Comparison of ENCODE assay signal across 10 mouse cellular contexts in the genomic region with DNA sequence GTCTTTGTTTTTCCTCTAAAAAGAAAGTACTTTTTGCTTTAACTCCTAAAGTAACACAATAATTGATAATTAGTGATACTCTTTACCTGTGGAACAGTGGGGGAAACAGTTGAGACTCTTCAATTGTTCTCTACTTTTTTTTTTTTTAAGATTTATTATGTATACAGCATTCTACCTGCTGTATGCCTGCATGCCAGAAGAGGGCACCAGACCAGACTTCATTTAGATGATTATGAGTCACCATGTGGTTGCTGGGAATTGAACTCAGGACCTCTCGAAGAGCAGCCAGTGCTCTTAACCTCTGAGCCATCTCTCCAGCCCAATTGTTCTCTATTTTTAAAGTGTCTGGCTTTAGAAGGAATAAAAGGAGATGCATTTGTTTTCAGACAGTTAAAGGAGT. TPM values are rescaled to one million over a fixed set of nuclear protein-coding genes. Genes with fewer than 3 reads are reported as not detected.
DNase-seq lines count a peak whose midpoint lies in the region; ATAC-seq and TF ChIP-seq lines count a peak whose summit lies in the region.
"Had no signal": no experiment of that assay in that cellular context is flagged by ENCODE, and none has a peak within 500 bp of the region (broad histone marks: within the 10 kb centered on the region; RNA-seq: fewer than 3 reads in every experiment).

No protein-coding gene starts in this region.

- 88% methylated on average over 1 of the region's 1 CpGs for WGBS in stomach, postnatal 0 days
- WGBS in forebrain, embryonic 10.5 days: 88% methylated on average over 1 of the region's 1 CpGs
- 95% methylated on average over 1 of the region's 1 CpGs for WGBS in hindbrain, embryonic 11.5 days

- peak; percentile 59 for TF ChIP-seq CTCF in stomach, postnatal 0 days (IDR thresholded peaks at IDR 0.05; ENCODE audit: low read depth)

- peak; percentile 38 for DNase-seq in lung, postnatal 36 days
- DNase-seq in lung, postnatal 10 days: no peak
- DNase-seq in ES-E14 (ENCODE audit: low read depth, low spot score): peak; percentile 25
- DNase-seq in stomach, postnatal 0 days (ENCODE audit: low spot score): no peak
- DNase-seq in forebrain, embryonic 10.5 days (ENCODE audit: extremely low spot score, low spot score): no peak
- DNase-seq in hindbrain, embryonic 11.5 days (ENCODE audit: low spot score): no peak

- no peak overlapping the region for H3K4me3 ChIP-seq in ES-E14 (ENCODE audit: insufficient read depth in 1 of 2, low read depth in 1 of 2, low read length in 2 of 2, poor library complexity in 1 of 2, severe bottlenecking in 1 of 2)
- no peak overlapping the region for H3K4me3 ChIP-seq in stomach, postnatal 0 days (ENCODE audit: low read depth, low read length)
- no peak overlapping the region for H3K4me3 ChIP-seq in forebrain, embryonic 10.5 days
- H3K4me3 ChIP-seq in hindbrain, embryonic 11.5 days (ENCODE audit: low read depth, low read length): no peak overlapping the region
- H3K4me3 ChIP-seq: hindbrain, embryonic 10.5 days; limb, embryonic 15.5 days; myocyte had no signal

- no peak overlapping the region for H3K27ac ChIP-seq in ES-E14 (ENCODE audit: insufficient read depth, low read depth, low read length, poor library complexity, severe bottlenecking)
- no peak overlapping the region for H3K27ac ChIP-seq in stomach, postnatal 0 days (replicated peaks)
- H3K27ac ChIP-seq in forebrain, embryonic 10.5 days: no peak overlapping the region
- H3K27ac ChIP-seq in hindbrain, embryonic 11.5 days (ENCODE audit: low read depth, low read length): no peak overlapping the region
- H3K27ac ChIP-seq: hindbrain, embryonic 10.5 days; limb, embryonic 15.5 days had no signal

- H3K27me3 ChIP-seq in stomach, postnatal 0 days (ENCODE audit: control insufficient read depth, insufficient read depth, low read length): no peaks in the 10 kb centered on the region
- H3K27me3 ChIP-seq in forebrain, embryonic 10.5 days (ENCODE audit: poor library complexity, severe bottlenecking): no peaks in the 10 kb centered on the region
- no peaks in the 10 kb centered on the region for H3K27me3 ChIP-seq in hindbrain, embryonic 11.5 days (ENCODE audit: control insufficient read depth, insufficient read depth, low read length)
- H3K27me3 ChIP-seq: limb, embryonic 15.5 days had no signal

- H3K4me2 ChIP-seq in stomach, postnatal 0 days (replicated peaks; ENCODE audit: low read depth): no peak overlapping the region
- no peak overlapping the region for H3K4me2 ChIP-seq in hindbrain, embryonic 11.5 days (replicated peaks; ENCODE audit: low read depth, low read length)
- H3K4me2 ChIP-seq: limb, embryonic 15.5 days had no signal

- TF ChIP-seq EP300 in stomach, postnatal 0 days (optimal IDR thresholded peaks at IDR 0.05): no peak

- H3K4me1 ChIP-seq in ES-E14 (ENCODE audit: control insufficient read depth in 2 of 2, insufficient read depth in 2 of 2, low read length in 2 of 2, poor library complexity in 1 of 2): peaks cover 2 to 6% of the 10 kb centered on the region in 2 experiments; a peak in 3 of 4 replicates
- H3K4me1 ChIP-seq in stomach, postnatal 0 days (replicated peaks; ENCODE audit: control insufficient read depth, insufficient read depth): peaks cover 3% of the 10 kb centered on the region; the same call in 1 of the 2 replicates
- peaks cover 8% of the 10 kb centered on the region for H3K4me1 ChIP-seq in forebrain, embryonic 10.5 days
- no peaks in the 10 kb centered on the region for H3K4me1 ChIP-seq in hindbrain, embryonic 11.5 days (replicated peaks; ENCODE audit: control insufficient read depth, insufficient read depth, low read length)

- in situ Hi-C loops in ES-E14 (cut with MboI; ENCODE audit: low sequenced_read_pairs in 2 of 2, unreplicated experiment in 2 of 2): no loop called here

- peaks cover 3% of the 10 kb centered on the region; the same call in 1 of the 2 replicates for H3K36me3 ChIP-seq in ES-E14 (ENCODE audit: control insufficient read depth, insufficient read depth, low read length, poor library complexity, severe bottlenecking)
- H3K36me3 ChIP-seq in stomach, postnatal 0 days (ENCODE audit: control insufficient read depth, insufficient read depth, low read length): peaks cover 7% of the 10 kb centered on the region
- H3K36me3 ChIP-seq in forebrain, embryonic 10.5 days (replicated peaks): peaks cover 70% of the 10 kb centered on the region
- 0 out of 2 replicates have a peak, but pooled peaks cover 2% of the 10 kb centered on the region for H3K36me3 ChIP-seq in hindbrain, embryonic 11.5 days (ENCODE audit: control insufficient read depth, insufficient read depth, low read length)

- 0 out of 2 replicates have a peak, but pooled peaks have one; percentile 59 for ATAC-seq in erythroblast, adult 5-6 weeks (replicated peaks; ENCODE audit: low FRiP score, poor library complexity, severe bottlenecking)
- ATAC-seq in stomach, postnatal 0 days (ENCODE audit: low FRiP score, low TSS enrichment): no peak
- no peak for ATAC-seq in hindbrain, embryonic 11.5 days (ENCODE audit: low FRiP score)

- H3K9ac ChIP-seq in ES-E14 (ENCODE audit: insufficient read depth, low read depth, low read length, poor library complexity, severe bottlenecking): no peak overlapping the region
- H3K9ac ChIP-seq in stomach, postnatal 0 days (ENCODE audit: low read length): no peak overlapping the region
- no peak overlapping the region for H3K9ac ChIP-seq in hindbrain, embryonic 11.5 days (ENCODE audit: low read depth, low read length)
- H3K9ac ChIP-seq: limb, embryonic 15.5 days had no signal

- no peaks in the 10 kb centered on the region for H3K9me3 ChIP-seq in ES-E14 (ENCODE audit: control insufficient read depth, insufficient read depth, low read depth, low read length)
- H3K9me3 ChIP-seq in stomach, postnatal 0 days (ENCODE audit: control insufficient read depth, low read length): no peaks in the 10 kb centered on the region
- H3K9me3 ChIP-seq in forebrain, embryonic 10.5 days: no peaks in the 10 kb centered on the region
- H3K9me3 ChIP-seq in hindbrain, embryonic 11.5 days (ENCODE audit: control insufficient read depth, low read length): no peaks in the 10 kb centered on the region
- H3K9me3 ChIP-seq: hindbrain, embryonic 10.5 days; limb, embryonic 15.5 days had no signal

TF ChIP-seq in ES-E14, 5 proteins besides CTCF, POLR2A, EP300 and RAD21:
- no peak for TF ChIP-seq ZC3H11A (IDR thresholded peaks at IDR 0.05; ENCODE audit: borderline replicate concordance, low read depth, low read length)
- no peak; the same call in 1 of the 2 replicates for TF ChIP-seq CHD2 (IDR thresholded peaks at IDR 0.05; ENCODE audit: low read depth, low read length)
- peak; percentile 92 for TF ChIP-seq ZNF384 (IDR thresholded peaks at IDR 0.05; ENCODE audit: low read depth, low read length)
- no peak for TF ChIP-seq MAFK (IDR thresholded peaks at IDR 0.05; ENCODE audit: insufficient read depth, low read depth, low read length)

RNA-seq across cellular contexts. Expression of a gene that starts 5.9 kb away (rescaled TPM):
- total RNA-seq in ES-E14 (2012; rRNA removed): 252 and 323 TPM in 2 replicates
- total RNA-seq in erythroblast, adult 5-6 weeks (2015; ENCODE audit: low replicate concordance): 84.4 and 89.9 TPM in 2 replicates
- total RNA-seq in erythroblast, adult 5-6 weeks (2017; ENCODE audit: low replicate concordance): 216 and 294 TPM in 2 replicates
- 142 and 148 TPM in 2 replicates for polyA plus RNA-seq in stomach, postnatal 0 days (2015; fragmentation: Nextera tagmentation; extraction: Ambion mirVana)
- 433 and 473 TPM in 2 replicates for polyA plus RNA-seq in forebrain, embryonic 10.5 days (2016; fragmentation: Nextera tagmentation; extraction: Ambion mirVana)
- polyA plus RNA-seq in hindbrain, embryonic 11.5 days (2014; fragmentation: Nextera tagmentation; extraction: Ambion mirVana): 561 and 569 TPM in 2 replicates

RNA-seq across cellular contexts. Expression of a gene that starts 30.7 kb away (rescaled TPM):
- 16.9 and 27.9 TPM in 2 replicates for total RNA-seq in ES-E14 (2012; rRNA removed)
- 4.4 and 11.7 TPM in 2 replicates for total RNA-seq in erythroblast, adult 5-6 weeks (2015; ENCODE audit: low replicate concordance)
- 3.6 and 7.9 TPM in 2 replicates for total RNA-seq in erythroblast, adult 5-6 weeks (2017; ENCODE audit: low replicate concordance)
- polyA plus RNA-seq in stomach, postnatal 0 days (2015; fragmentation: Nextera tagmentation; extraction: Ambion mirVana): 45.2 and 49.6 TPM in 2 replicates
- polyA plus RNA-seq in forebrain, embryonic 10.5 days (2016; fragmentation: Nextera tagmentation; extraction: Ambion mirVana): 68.2 and 78.0 TPM in 2 replicates
- 103 and 104 TPM in 2 replicates for polyA plus RNA-seq in hindbrain, embryonic 11.5 days (2014; fragmentation: Nextera tagmentation; extraction: Ambion mirVana)

RNA-seq across cellular contexts. Expression of a gene that starts 31.9 kb away (rescaled TPM):
- total RNA-seq in ES-E14 (2012; rRNA removed): 88.8 and 113 TPM in 2 replicates
- total RNA-seq in erythroblast, adult 5-6 weeks (2015; ENCODE audit: low replicate concordance): 23.4 and 42.7 TPM in 2 replicates
- total RNA-seq in erythroblast, adult 5-6 weeks (2017; ENCODE audit: low replicate concordance): 26.6 and 29.6 TPM in 2 replicates
- polyA plus RNA-seq in stomach, postnatal 0 days (2015; fragmentation: Nextera tagmentation; extraction: Ambion mirVana): 47.6 and 47.9 TPM in 2 replicates
- polyA plus RNA-seq in forebrain, embryonic 10.5 days (2016; fragmentation: Nextera tagmentation; extraction: Ambion mirVana): 162 and 163 TPM in 2 replicates
- 143 and 160 TPM in 2 replicates for polyA plus RNA-seq in hindbrain, embryonic 11.5 days (2014; fragmentation: Nextera tagmentation; extraction: Ambion mirVana)

RNA-seq across cellular contexts. Expression of a gene that starts 47.6 kb away (rescaled TPM):
- 0.26 and 0.49 TPM in 2 replicates for total RNA-seq in ES-E14 (2012; rRNA removed)
- not detected in 2 replicates for total RNA-seq in erythroblast, adult 5-6 weeks (2015; ENCODE audit: low replicate concordance)
- 0.26 TPM in 1 of 2 replicates, not detected in the other for total RNA-seq in erythroblast, adult 5-6 weeks (2017; ENCODE audit: low replicate concordance)
- polyA plus RNA-seq in stomach, postnatal 0 days (2015; fragmentation: Nextera tagmentation; extraction: Ambion mirVana): 0.19 and 0.28 TPM in 2 replicates
- polyA plus RNA-seq in forebrain, embryonic 10.5 days (2016; fragmentation: Nextera tagmentation; extraction: Ambion mirVana): not detected in 2 replicates
- 0.08 and 0.31 TPM in 2 replicates for polyA plus RNA-seq in hindbrain, embryonic 11.5 days (2014; fragmentation: Nextera tagmentation; extraction: Ambion mirVana)

Comparison
In these comparisons a context has a peak if more than half of its experiments do, and no peak if none do; other contexts are left out.
1. DNase-seq: peak in lung, postnatal 36 days (single experiment) and ES-E14 (single experiment); none in lung, postnatal 10 days (single experiment), stomach, postnatal 0 days (single experiment), forebrain, embryonic 10.5 days (single experiment) and hindbrain, embryonic 11.5 days (single experiment).